Mouse (Mus musculus) kidney, adult 2 months (tissue): ENCODE results near the gene Sidt1.

Experiments
- CTCF ChIP-seq: fragments of 200-500 bp; conservative IDR thresholded peaks from 2 replicates; pipeline ENCODE4 v1.5.1; 2011; ENCODE audit warnings: low read depth, mild to moderate bottlenecking, control low read depth, low read length, moderate library complexity, mixed read lengths; ENCODE audit not compliant: insufficient read depth, insufficient read length
- POLR2A ChIP-seq: fragments of 200-500 bp; IDR thresholded peaks from one replicate; pipeline ENCODE4 v1.6.1; 2011; ENCODE audit warnings: low read depth, low read length, control low read depth

GRCm38 (mm10) chr16:44252735-44253134, 80.3 kb downstream of the Sidt1 start:
- TF ChIP-seq CTCF (no peak), POLR2A (no peak)
